Mouse (Mus musculus) bone marrow macrophage, adult 2 months (primary cell): ENCODE results near the gene Qrich1. TPM values are rescaled to one million over a fixed set of nuclear protein-coding genes. Genes with fewer than 3 reads are reported as not detected.

Experiments used
- H3K27ac ChIP-seq: 2 replicates; pipeline ENCODE4 v1.5.1; 2012; ENCODE audit warnings: low read depth, low read length; ENCODE audit not compliant: insufficient read depth
- H3K4me1 ChIP-seq: 2 replicates; pipeline ENCODE4 v1.6.1; 2012; ENCODE audit warnings: low read length; ENCODE audit not compliant: control insufficient read depth, insufficient read depth
- H3K4me3 ChIP-seq: 2 replicates; pipeline ENCODE4 v1.5.1; 2012; ENCODE audit warnings: mild to moderate bottlenecking, low read length, moderate library complexity; ENCODE audit not compliant: insufficient read depth
- CTCF ChIP-seq: IDR thresholded peaks from 2 replicates; pipeline ENCODE4 v1.5.1; 2012; ENCODE audit warnings: low read depth, mild to moderate bottlenecking, low read length, moderate library complexity
- POLR2A ChIP-seq: IDR thresholded peaks from 2 replicates; pipeline ENCODE4 v1.6.1; 2012; ENCODE audit warnings: mild to moderate bottlenecking, low read depth, low read length, borderline replicate concordance
- polyA plus RNA-seq: library from polyadenylated mRNA; stranded (reverse); fragments of >200 nt; gene quantifications from 2 replicates; pipeline ENCODE4 v1.2.4, GENCODE M21; 2012; ENCODE audit not compliant: missing spikeins, insufficient read depth, insufficient read length

Qrich1 gene
- polyA plus RNA-seq, 1 experiment = 80.9 TPM

DNA sequence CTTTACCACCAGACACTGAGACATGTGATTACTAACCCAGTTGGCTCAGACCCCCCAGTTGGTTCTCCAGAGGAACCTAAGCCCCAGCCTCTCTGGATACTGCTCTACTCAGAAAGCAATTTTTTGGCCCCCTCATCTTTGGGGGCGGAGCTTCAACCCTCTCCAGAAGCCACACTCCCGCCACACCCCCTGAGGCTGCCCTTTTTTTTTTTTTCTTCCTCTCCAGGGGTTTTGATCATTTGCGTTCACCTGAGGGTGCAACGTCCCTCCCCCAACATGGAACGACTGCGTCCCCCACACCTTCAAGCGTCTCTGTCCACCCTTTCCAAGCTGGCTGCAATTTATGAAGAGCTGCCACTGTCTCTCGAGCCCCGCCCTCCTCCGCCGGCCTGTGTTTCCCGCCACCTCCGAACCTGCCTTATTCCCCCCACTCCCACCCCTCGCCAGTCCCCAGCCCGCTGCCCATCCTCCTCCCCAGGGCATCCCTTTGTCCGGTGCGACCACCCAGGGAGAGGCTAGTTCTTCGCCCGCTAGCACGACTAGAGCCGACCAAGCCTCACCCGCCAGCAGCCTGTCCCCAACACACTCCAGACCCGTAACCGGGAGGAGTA is 61.4 kb downstream of the Qrich1 start:
- TF ChIP-seq CTCF (no peak), POLR2A (no peak)
- H3K27ac ChIP-seq = no peak overlapping the region

DNA sequence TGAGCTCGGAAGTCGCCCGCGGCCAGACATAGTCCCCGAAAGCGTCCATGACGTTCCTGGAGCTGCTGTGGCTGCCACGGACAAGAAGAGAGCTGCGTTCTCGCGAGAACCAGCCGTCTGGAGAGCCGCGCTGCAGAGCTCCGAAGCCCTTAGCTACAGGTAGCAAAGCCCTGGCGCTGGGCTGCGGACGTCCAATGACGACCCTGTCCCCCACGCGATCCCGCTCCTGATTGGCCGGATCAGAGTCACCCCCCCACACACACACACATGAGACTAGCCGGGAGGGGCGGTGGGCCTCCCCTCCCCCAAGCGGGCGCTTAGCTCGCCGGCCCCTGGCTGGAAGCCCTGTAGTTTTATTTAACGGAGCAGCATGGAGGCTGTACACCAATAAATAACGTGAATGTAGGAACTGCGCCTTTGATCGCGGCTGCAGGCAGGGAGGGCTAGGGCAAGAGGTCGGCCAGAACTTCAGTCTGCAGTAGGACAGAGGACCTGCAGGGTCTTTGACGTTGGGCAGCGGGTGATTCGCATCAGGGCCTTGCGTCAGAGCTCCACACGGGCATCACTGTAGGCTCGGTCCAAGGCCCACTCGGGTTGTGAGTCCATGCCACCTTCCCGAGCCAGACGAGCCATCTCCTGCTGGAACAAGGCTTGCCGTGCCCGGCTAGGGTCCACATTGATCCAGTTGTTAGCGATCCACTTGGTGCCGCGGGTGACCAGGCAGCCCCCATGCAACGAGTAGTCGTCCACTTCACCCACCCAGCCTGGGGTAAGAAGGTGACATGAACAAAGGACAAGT is 62.1 kb downstream of the Qrich1 start, which contains the start of gene Wdr6:
Gene Wdr6 (minus strand): TSS at position 195 of the 799 bp plus-strand sequence.
- TF ChIP-seq CTCF = no peak
- TF ChIP-seq POLR2A = no peak
- H3K27ac ChIP-seq = peak within 1 kb of the TSS; percentile 4

More for the DNA sequence above, 61.4 kb downstream of the Qrich1 start:
- Histone ChIP-seq H3K4me3 (peak overlapping the region; percentile 68), H3K4me1 (peaks cover 5% of the 10 kb centered on the region)

DNA sequence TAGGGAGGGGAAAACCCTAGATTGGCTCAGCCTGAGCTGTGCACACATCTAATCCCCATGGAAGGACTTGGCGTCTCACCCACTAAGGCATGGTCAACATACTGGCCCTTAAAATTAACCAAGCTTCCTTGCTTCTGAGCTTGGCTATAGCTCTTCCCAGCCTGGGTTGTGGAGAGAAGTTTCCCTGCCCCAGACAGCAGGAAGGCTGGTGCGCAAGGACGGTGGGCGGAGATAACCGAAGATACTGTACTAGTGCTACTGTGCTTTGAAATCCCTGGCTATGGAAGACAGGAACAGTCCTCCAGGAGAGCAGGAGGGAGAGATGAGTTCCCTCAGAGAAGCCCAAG is 62.7 kb downstream of the Qrich1 start:
- peak overlapping the region; percentile 68; the same call in 1 of the 2 replicates for H3K4me3 ChIP-seq
- no peak overlapping the region for H3K27ac ChIP-seq

More for the DNA sequence above, 62.1 kb downstream of the Qrich1 start, which contains the start of gene Wdr6:
- Histone ChIP-seq H3K4me1 (peaks cover 5% of the 10 kb centered on the region), H3K4me3 (peak within 1 kb of the TSS; percentile 68)

DNA sequence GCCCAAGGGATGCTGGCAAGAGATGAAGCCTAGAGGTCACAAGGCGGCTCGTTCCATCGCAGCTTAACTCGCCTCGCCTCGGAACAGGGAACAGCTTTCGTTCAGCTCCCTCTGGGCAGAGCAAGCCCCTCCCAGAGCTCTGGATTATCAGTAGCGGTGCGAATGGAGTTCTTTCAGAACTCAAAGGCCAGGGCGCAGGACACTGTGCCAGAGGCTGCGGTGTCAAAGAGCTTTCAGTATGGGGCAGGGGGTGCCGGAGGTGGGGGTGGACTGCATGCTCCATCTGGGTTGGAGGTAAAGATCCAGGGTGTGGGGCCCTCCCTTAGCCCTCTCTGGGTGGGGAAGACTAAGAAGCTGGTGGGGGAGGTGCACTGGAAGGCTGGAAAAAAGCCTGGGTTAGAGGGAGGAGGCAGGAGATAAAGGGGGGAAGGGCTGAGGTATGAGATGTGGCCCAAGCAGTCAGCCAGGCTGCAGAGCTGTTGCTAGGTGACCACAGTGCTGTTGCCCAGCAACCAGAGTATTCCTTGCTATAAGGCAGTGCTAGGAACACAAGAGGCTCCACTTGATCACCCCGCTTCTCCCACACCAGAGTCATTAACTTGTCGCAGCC is 71.1 kb downstream of the Qrich1 start:
- Histone ChIP-seq H3K4me1 (peaks cover 7% of the 10 kb centered on the region), H3K4me3 (no peak overlapping the region), H3K27ac (no peak overlapping the region)
- TF ChIP-seq CTCF = no peak
- no peak for TF ChIP-seq POLR2A

More for the DNA sequence above, 62.7 kb downstream of the Qrich1 start:
- peaks cover 5% of the 10 kb centered on the region for H3K4me1 ChIP-seq
- no peak for TF ChIP-seq CTCF
- TF ChIP-seq POLR2A = no peak

GRCm38 (mm10) chr9:108589229-108589628 is 72.6 kb downstream of the Qrich1 start:
- peaks cover 7% of the 10 kb centered on the region for H3K4me1 ChIP-seq
- no peak overlapping the region for H3K4me3 ChIP-seq
- TF ChIP-seq POLR2A = no peak
- no peak for TF ChIP-seq CTCF
- H3K27ac ChIP-seq = no peak overlapping the region

- Histone ChIP-seq H3K4me1 (peaks cover 9% of the 10 kb centered on the region), H3K27ac (no peak overlapping the region), H3K4me3 (no peak overlapping the region)
- TF ChIP-seq CTCF (no peak), POLR2A (no peak)
These were observed 74.9 kb downstream of the Qrich1 start for GRCm38 (mm10) chr9:108591462-108591861.

- no peak for TF ChIP-seq POLR2A
- TF ChIP-seq CTCF = no peak
- peaks cover 3% of the 10 kb centered on the region; the same call in 1 of the 2 replicates for H3K4me1 ChIP-seq
- no peak overlapping the region for H3K4me3 ChIP-seq
- H3K27ac ChIP-seq = no peak overlapping the region
These were observed 77.7 kb downstream of the Qrich1 start for GRCm38 (mm10) chr9:108594354-108594753.

- H3K4me3 ChIP-seq = peak within 1 kb of the TSS; percentile 74
- no peak within 1 kb of the TSS for H3K27ac ChIP-seq
- TF ChIP-seq POLR2A (no peak), CTCF (no peak)
- 0 out of 2 replicates have a peak, but pooled peaks cover 2% of the 10 kb centered on the region for H3K4me1 ChIP-seq
These were observed 80.6 kb downstream of the Qrich1 start, which contains the start of gene P4htm for GRCm38 (mm10) chr9:108596998-108597764. Gene P4htm, minus strand, starts transcription at chr9:108597667.

DNA sequence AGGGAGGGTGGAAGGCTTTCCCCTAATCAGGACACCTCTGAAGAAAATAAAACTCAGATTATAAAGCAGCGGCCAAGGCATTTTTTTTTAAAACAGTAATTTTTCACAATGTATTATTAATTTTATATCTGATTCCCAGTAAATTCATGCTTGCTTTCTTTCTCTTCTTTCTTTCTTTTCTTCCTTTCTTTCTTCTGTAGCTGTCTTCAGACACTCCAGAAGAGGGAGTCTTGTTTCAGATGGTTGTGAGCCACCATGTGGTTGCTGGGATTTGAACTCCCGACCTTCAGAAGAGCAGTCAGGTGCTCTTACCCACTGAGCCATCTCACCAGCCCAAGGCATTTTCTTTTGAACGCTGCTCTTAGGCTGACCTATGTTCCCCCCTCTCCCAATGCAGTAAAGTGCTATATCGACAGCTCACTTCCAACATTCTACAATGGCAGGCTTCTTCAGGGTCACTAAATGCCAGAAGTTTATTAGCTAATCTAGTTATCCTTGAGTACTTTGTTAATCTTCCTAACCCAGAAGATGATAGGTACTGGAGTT is 82.5 kb downstream of the Qrich1 start:
- H3K4me1 ChIP-seq = 0 out of 2 replicates have a peak, but pooled peaks cover 2% of the 10 kb centered on the region
- H3K27ac ChIP-seq = no peak overlapping the region
- no peak for TF ChIP-seq POLR2A
- TF ChIP-seq CTCF = no peak
- H3K4me3 ChIP-seq = no peak overlapping the region
